Mouse (Mus musculus): Measurements from ENCODE around the gene Cd5. TPM values are rescaled to one million over a fixed set of nuclear protein-coding genes. Genes with fewer than 3 reads are reported as not detected.

Gene Cd5
- total and polyA plus RNA-seq, 2 experiments = 0.28 to 0.49 TPM

DNA sequence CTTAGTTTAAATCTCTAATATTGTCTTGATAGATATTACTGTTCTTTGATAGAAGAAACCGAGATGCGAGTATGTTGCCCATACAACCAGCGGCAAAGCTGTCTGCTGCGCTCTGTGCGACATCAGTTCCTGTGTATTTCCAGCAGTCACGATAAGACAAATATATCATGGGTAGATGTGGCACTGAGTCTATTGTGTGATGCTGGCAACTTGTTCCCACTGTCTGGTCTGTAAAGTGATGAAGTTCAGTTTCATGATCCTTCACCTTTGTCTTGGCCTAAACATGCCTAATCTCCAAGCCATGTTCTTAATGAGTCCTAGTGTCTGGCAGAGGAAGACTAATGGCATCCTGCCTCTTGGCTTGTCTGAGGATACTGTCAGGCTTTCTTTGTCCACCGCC lies 6.1 kb downstream of the Cd5 start:
- Histone ChIP-seq H3K79me2 (ENCODE audit: control insufficient read depth, insufficient read depth, low read length) (no peaks in the 10 kb centered on the region), H3K4me1 (ENCODE audit: control insufficient read depth, insufficient read depth, low read length) (no peaks in the 10 kb centered on the region), H3K4me3 (ENCODE audit: insufficient read depth, low read depth, low read length) (no peak overlapping the region), H3K27ac (replicated peaks; ENCODE audit: insufficient read depth, low read depth, low read length) (no peak overlapping the region), H3K27me3 (ENCODE audit: control insufficient read depth, insufficient read depth, low read length) (no peaks in the 10 kb centered on the region), H3K36me3 (ENCODE audit: control insufficient read depth, insufficient read depth, low read length) (no peaks in the 10 kb centered on the region), H3K9ac (ENCODE audit: low read depth, low read length) (no peak overlapping the region)
- 94% methylated on average over 7 of the region's 7 CpGs for WGBS
- TF ChIP-seq CTCF (IDR thresholded peaks at IDR 0.05; ENCODE audit: low read depth, low read length) = no peak
- no peak for TF ChIP-seq POLR2A (IDR thresholded peaks at IDR 0.05; ENCODE audit: extremely low read depth, insufficient read depth, low read length)
- no peak for DNase-seq (ENCODE audit: extremely low read depth, low read depth, low spot score)

DNA sequence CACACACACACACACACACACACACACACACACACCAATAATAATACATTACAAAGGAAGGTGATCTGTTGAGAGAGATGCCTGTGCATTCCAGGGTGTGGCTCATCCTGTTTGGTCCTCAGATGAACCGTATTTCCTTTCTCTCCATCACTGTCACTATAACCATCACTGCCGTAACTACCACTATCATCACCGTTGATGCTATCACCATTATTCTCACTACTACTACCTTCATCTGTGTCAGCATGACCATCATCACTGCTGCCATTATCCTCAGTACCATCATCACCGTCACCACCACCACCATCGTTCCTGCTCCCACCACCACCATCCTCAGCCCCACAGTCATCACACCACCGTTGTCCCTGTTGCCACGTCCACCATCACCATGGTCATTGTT lies 6.8 kb downstream of the Cd5 start:
- Histone ChIP-seq H3K9ac (ENCODE audit: low read depth, low read length) (no peak overlapping the region), H3K27ac (replicated peaks; ENCODE audit: insufficient read depth, low read depth, low read length) (no peak overlapping the region), H3K79me2 (ENCODE audit: control insufficient read depth, insufficient read depth, low read length) (no peaks in the 10 kb centered on the region), H3K4me3 (ENCODE audit: insufficient read depth, low read depth, low read length) (no peak overlapping the region), H3K36me3 (ENCODE audit: control insufficient read depth, insufficient read depth, low read length) (no peaks in the 10 kb centered on the region), H3K27me3 (ENCODE audit: control insufficient read depth, insufficient read depth, low read length) (no peaks in the 10 kb centered on the region), H3K4me1 (ENCODE audit: control insufficient read depth, insufficient read depth, low read length) (no peaks in the 10 kb centered on the region)
- TF ChIP-seq CTCF (IDR thresholded peaks at IDR 0.05; ENCODE audit: low read depth, low read length) (no peak), POLR2A (IDR thresholded peaks at IDR 0.05; ENCODE audit: extremely low read depth, insufficient read depth, low read length) (no peak)
- no peak for DNase-seq (ENCODE audit: extremely low read depth, low read depth, low spot score)
- WGBS = 91% methylated on average over 7 of the region's 7 CpGs

DNA sequence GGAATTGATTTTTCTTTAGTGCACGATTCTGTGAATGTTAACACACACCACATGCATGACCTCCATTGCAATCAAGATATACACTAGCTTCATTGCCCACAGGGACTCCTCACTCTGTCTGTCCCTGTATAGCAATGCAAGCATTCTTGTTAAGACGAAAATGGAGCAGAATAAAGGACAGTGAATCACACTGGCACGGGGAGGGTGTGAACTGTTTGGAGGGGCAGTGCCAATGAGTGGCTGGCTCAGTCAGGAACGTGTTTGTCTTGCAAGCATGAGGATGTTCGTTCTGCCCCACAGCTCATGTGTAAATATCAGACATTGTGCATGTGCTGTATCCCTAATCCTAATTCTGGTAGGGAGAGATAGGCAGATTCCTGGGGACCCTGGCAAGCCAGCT lies 8.3 kb downstream of the Cd5 start:
- no peak for TF ChIP-seq POLR2A (IDR thresholded peaks at IDR 0.05; ENCODE audit: extremely low read depth, insufficient read depth, low read length)
- TF ChIP-seq CTCF (IDR thresholded peaks at IDR 0.05; ENCODE audit: low read depth, low read length) = no peak
- H3K4me1 ChIP-seq (ENCODE audit: control insufficient read depth, insufficient read depth, low read length) = no peaks in the 10 kb centered on the region
- no peaks in the 10 kb centered on the region for H3K36me3 ChIP-seq (ENCODE audit: control insufficient read depth, insufficient read depth, low read length)
- H3K27ac ChIP-seq (replicated peaks; ENCODE audit: insufficient read depth, low read depth, low read length) = no peak overlapping the region
- 69% methylated on average over 5 of the region's 5 CpGs for WGBS
- H3K4me3 ChIP-seq (ENCODE audit: insufficient read depth, low read depth, low read length) = no peak overlapping the region
- no peaks in the 10 kb centered on the region for H3K27me3 ChIP-seq (ENCODE audit: control insufficient read depth, insufficient read depth, low read length)
- H3K79me2 ChIP-seq (ENCODE audit: control insufficient read depth, insufficient read depth, low read length) = no peaks in the 10 kb centered on the region
- no peak for DNase-seq (ENCODE audit: extremely low read depth, low read depth, low spot score)
- no peak overlapping the region for H3K9ac ChIP-seq (ENCODE audit: low read depth, low read length)

DNA sequence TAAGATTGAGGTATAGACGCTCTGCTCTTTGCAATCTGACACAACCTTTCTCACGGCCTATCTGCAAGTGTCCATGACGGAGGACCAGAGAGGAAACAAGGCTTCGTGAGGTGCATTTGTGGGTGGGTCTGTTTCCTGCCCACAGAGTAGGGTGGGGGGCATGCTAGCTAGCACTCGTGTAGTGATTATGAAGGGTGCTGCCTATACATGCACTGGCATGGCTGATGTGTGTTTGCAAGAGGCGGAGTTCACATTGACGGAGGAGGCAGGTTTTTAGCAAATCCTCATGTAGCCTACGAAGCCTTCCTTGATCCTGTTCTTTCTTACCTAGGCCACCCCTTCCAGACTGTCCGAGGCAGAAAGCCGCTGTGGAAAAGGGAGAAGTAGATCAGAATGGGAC lies 8.9 kb downstream of the Cd5 start:
- TF ChIP-seq POLR2A (IDR thresholded peaks at IDR 0.05; ENCODE audit: extremely low read depth, insufficient read depth, low read length) (no peak), CTCF (IDR thresholded peaks at IDR 0.05; ENCODE audit: low read depth, low read length) (no peak)
- H3K27ac ChIP-seq (replicated peaks; ENCODE audit: insufficient read depth, low read depth, low read length) = no peak overlapping the region
- H3K27me3 ChIP-seq (ENCODE audit: control insufficient read depth, insufficient read depth, low read length) = no peaks in the 10 kb centered on the region
- H3K9ac ChIP-seq (ENCODE audit: low read depth, low read length) = no peak overlapping the region
- 90% methylated on average over 10 of the region's 10 CpGs for WGBS
- H3K4me3 ChIP-seq (ENCODE audit: insufficient read depth, low read depth, low read length) = no peak overlapping the region
- DNase-seq (ENCODE audit: extremely low read depth, low read depth, low spot score) = no peak
- no peaks in the 10 kb centered on the region for H3K79me2 ChIP-seq (ENCODE audit: control insufficient read depth, insufficient read depth, low read length)
- H3K4me1 ChIP-seq (ENCODE audit: control insufficient read depth, insufficient read depth, low read length) = no peaks in the 10 kb centered on the region
- no peaks in the 10 kb centered on the region for H3K36me3 ChIP-seq (ENCODE audit: control insufficient read depth, insufficient read depth, low read length)

DNA sequence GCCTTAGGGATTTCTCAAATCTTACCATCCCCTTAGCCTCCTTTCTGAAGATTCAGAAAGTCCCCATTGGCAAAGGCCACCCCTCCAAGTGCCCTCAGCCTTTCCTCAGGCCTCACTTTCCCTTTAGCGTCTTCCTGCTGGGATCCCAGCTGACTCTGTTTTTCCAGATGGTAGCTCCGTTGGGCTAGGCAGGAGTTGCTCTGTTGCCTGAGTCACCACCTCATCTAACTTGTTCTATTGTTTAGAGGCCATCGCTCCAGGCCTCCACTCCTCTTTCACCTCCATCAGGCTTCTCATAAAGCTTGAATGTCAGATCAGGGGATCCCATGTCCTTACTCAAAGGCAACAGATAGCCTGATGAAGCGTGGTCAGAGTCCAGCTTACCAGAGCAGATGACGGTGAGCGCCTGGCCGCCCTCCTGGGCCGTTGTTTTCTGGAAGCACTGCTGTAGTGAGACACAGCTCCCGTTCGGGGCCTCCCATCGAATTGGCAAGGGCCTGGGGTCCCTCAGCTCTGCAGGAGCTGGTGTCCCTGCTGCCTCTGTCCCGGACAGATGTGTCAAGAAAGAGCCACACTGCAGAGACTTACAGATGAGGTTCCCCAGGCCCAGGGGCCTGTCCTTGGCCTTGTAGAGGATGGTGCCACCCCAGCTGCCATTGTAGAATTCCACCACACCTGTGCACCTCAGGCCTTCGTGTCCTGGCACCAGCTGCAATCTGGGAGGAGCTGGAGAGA lies 14.0 kb downstream of the Cd5 start:
- Histone ChIP-seq H3K4me3 (ENCODE audit: insufficient read depth, low read depth, low read length) (no peak overlapping the region), H3K4me1 (ENCODE audit: control insufficient read depth, insufficient read depth, low read length) (no peaks in the 10 kb centered on the region), H3K36me3 (ENCODE audit: control insufficient read depth, insufficient read depth, low read length) (no peaks in the 10 kb centered on the region), H3K27me3 (ENCODE audit: control insufficient read depth, insufficient read depth, low read length) (no peaks in the 10 kb centered on the region), H3K27ac (replicated peaks; ENCODE audit: insufficient read depth, low read depth, low read length) (no peak overlapping the region), H3K79me2 (ENCODE audit: control insufficient read depth, insufficient read depth, low read length) (no peaks in the 10 kb centered on the region), H3K9ac (ENCODE audit: low read depth, low read length) (no peak overlapping the region)
- WGBS = 79% methylated on average over 13 of the region's 13 CpGs
- DNase-seq (ENCODE audit: extremely low read depth, low read depth, low spot score) = no peak
- no peak for TF ChIP-seq CTCF (IDR thresholded peaks at IDR 0.05; ENCODE audit: low read depth, low read length)

DNA sequence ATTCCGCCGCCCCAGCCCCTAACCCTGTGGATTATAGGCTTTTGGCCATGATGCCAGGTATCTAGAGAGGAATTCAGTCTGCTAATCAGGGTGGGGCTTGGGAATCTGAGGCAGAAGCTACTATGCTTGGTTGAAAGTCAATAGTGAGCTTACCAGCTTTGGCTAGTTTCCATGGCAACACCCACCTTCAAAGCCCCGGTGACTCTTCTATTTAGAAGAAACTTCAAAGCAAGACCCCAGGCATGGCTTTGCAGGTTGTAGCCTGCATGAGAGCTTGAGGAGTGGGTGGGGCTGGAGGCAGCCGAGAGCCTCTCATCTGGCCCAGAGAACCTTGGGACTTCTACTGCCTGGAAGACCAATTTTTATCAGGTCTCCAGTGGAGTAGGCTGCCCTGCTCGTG lies 15.2 kb downstream of the Cd5 start:
- Histone ChIP-seq H3K79me2 (ENCODE audit: control insufficient read depth, insufficient read depth, low read length) (no peaks in the 10 kb centered on the region), H3K4me3 (ENCODE audit: insufficient read depth, low read depth, low read length) (no peak overlapping the region), H3K4me1 (ENCODE audit: control insufficient read depth, insufficient read depth, low read length) (no peaks in the 10 kb centered on the region), H3K27me3 (ENCODE audit: control insufficient read depth, insufficient read depth, low read length) (no peaks in the 10 kb centered on the region), H3K27ac (replicated peaks; ENCODE audit: insufficient read depth, low read depth, low read length) (no peak overlapping the region), H3K36me3 (ENCODE audit: control insufficient read depth, insufficient read depth, low read length) (no peaks in the 10 kb centered on the region), H3K9ac (ENCODE audit: low read depth, low read length) (no peak overlapping the region)
- WGBS = 48% methylated on average over 5 of the region's 5 CpGs
- DNase-seq (ENCODE audit: extremely low read depth, low read depth, low spot score) = no peak
- TF ChIP-seq CTCF (IDR thresholded peaks at IDR 0.05; ENCODE audit: low read depth, low read length) (no peak), POLR2A (IDR thresholded peaks at IDR 0.05; ENCODE audit: extremely low read depth, insufficient read depth, low read length) (no peak)
